Mouse (Mus musculus): ENCODE data around the gene Nenf.
A peak's percentile ranks its signal among the peaks of the same experiment; 100 is the strongest.

The Nenf gene

GRCm38 (mm10) chr1:191317591-191318196 is at the start of gene Nenf:
TSS of gene Nenf (minus strand) at chr1:191318194.
- peak; percentile 62 for DNase-seq (ENCODE audit: low spot score)

GRCm38 (mm10) chr1:191364477-191364876 is 46.5 kb upstream of the Nenf start:
- no peak for DNase-seq (ENCODE audit: low spot score)

- DNase-seq (ENCODE audit: low spot score) = no peak
Measured at GRCm38 (mm10) chr1:191362412-191362811, 44.4 kb upstream of the Nenf start.

- no peak for DNase-seq (ENCODE audit: low spot score)
Measured at GRCm38 (mm10) chr1:191359478-191359877, 41.5 kb upstream of the Nenf start.

- DNase-seq (ENCODE audit: low spot score) = no peak
Measured at GRCm38 (mm10) chr1:191356936-191357335, 38.9 kb upstream of the Nenf start.

GRCm38 (mm10) chr1:191353836-191354235 is 35.8 kb upstream of the Nenf start:
- no peak for DNase-seq (ENCODE audit: low spot score)

- no peak for DNase-seq (ENCODE audit: low spot score)
Measured at GRCm38 (mm10) chr1:191352786-191353488, 34.9 kb upstream of the Nenf start.

GRCm38 (mm10) chr1:191350355-191350754 is 32.4 kb upstream of the Nenf start:
- DNase-seq (ENCODE audit: low spot score) = no peak

GRCm38 (mm10) chr1:191349486-191350037 is 31.6 kb upstream of the Nenf start:
- no peak for DNase-seq (ENCODE audit: low spot score)

- DNase-seq (ENCODE audit: low spot score) = no peak
Measured at GRCm38 (mm10) chr1:191348996-191349395, 31.0 kb upstream of the Nenf start.

- no peak for DNase-seq (ENCODE audit: low spot score)
Measured at GRCm38 (mm10) chr1:191348592-191348991, 30.6 kb upstream of the Nenf start.

GRCm38 (mm10) chr1:191347602-191348001 is 29.6 kb upstream of the Nenf start:
- DNase-seq (ENCODE audit: low spot score) = no peak

- DNase-seq (ENCODE audit: low spot score) = no peak
Measured at GRCm38 (mm10) chr1:191340530-191340929, 22.5 kb upstream of the Nenf start.

- DNase-seq (ENCODE audit: low spot score) = no peak
Measured at GRCm38 (mm10) chr1:191339876-191340275, 21.9 kb upstream of the Nenf start.

- DNase-seq (ENCODE audit: low spot score) = no peak
Measured at GRCm38 (mm10) chr1:191334500-191334899, 16.5 kb upstream of the Nenf start.

- no peak for DNase-seq (ENCODE audit: low spot score)
Measured at GRCm38 (mm10) chr1:191330356-191330755, 12.4 kb upstream of the Nenf start.

- no peak for DNase-seq (ENCODE audit: low spot score)
Measured at GRCm38 (mm10) chr1:191328019-191328441, 10.0 kb upstream of the Nenf start.

GRCm38 (mm10) chr1:191327258-191327657 is 9.3 kb upstream of the Nenf start:
- DNase-seq (ENCODE audit: low spot score) = no peak

- no peak for DNase-seq (ENCODE audit: low spot score)
Measured at GRCm38 (mm10) chr1:191326233-191326882, 8.4 kb upstream of the Nenf start.

GRCm38 (mm10) chr1:191325726-191326232 is 7.8 kb upstream of the Nenf start, which contains the start of gene Tmem206:
TSS of gene Tmem206 (plus strand) at chr1:191325912.
- DNase-seq (ENCODE audit: low spot score) = peak; percentile 84

GRCm38 (mm10) chr1:191324733-191325590 is 7.0 kb upstream of the Nenf start:
- no peak for DNase-seq (ENCODE audit: low spot score)

- DNase-seq (ENCODE audit: low spot score) = no peak
Measured at GRCm38 (mm10) chr1:191323381-191323780, 5.4 kb upstream of the Nenf start.
